Mouse (Mus musculus): ENCODE measurements around the gene Atrnl1. TPM values are rescaled to one million over a fixed set of nuclear protein-coding genes. Genes with fewer than 3 reads are reported as not detected.

Gene Atrnl1
- total RNA-seq, 2 experiments from 2014 or later = 7.1 to 8.0 TPM

DNA sequence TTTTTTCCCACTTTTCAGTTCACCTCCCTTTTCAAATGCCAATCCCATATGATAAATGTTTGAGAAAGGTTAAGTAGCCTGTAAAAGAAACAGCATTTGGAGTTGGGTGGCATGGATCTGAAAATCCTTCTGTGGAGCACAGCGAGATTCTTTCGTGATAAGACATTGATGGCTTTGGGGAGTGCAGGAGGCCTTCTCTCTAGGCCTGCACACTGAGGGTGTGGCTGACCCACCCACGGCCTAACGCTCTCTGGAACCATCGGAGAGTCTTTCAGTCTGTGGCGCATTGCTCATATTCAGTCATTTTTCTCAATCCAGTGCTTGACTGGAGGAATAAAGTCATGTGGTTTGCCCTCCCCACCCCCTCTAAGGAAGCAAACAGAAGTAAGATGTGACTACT is 506.8 kb downstream of the Atrnl1 start:
- intact Hi-C loops (cut with DNase I) = no loop called here
- no peak for TF ChIP-seq CTCF (IDR thresholded peaks at IDR 0.05)
- no peak for DNase-seq

DNA sequence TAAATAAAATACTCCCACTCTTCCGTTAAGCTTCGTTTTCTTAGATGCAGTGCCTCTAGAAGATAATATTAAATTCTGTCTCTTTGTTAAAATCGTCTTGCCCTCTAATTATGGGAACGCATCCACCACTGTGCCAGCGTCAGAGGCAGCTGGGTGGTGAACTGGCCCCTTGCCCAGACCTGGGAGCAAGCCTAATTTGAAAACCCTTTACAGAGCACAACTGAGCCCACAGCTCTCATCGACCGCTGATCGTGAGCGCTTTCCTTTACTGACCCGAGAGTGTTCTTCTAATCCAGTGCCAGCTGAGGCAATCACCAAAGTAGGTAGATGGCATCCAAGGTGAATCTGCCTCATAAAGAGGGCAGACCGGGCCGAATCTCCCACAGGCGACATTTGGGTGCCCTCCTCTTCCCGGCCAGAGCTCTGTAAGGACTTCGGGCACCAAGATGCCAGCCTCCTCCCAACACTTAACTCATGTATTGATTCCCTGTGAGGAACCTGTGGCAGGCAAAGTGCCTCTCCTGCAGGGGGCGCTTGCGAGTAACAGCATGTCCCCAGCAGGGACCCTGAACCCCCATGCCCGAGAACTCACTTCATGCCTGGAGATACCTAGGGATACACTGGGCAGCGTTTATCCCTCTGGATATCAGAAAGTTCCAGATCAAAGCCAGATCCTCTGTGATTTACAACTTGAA is 507.5 kb downstream of the Atrnl1 start:
- H3K4me3 ChIP-seq = peak overlapping the region; percentile 58
- DNase-seq = peak; percentile 68
- peak; percentile 56 for TF ChIP-seq CTCF (IDR thresholded peaks at IDR 0.05)
- intact Hi-C loops (cut with DNase I) = no loop called here
- H3K27ac ChIP-seq = no peak overlapping the region

More for the DNA sequence above, 506.8 kb downstream of the Atrnl1 start:
- Histone ChIP-seq H3K27ac (no peak overlapping the region), H3K4me3 (no peak overlapping the region)

DNA sequence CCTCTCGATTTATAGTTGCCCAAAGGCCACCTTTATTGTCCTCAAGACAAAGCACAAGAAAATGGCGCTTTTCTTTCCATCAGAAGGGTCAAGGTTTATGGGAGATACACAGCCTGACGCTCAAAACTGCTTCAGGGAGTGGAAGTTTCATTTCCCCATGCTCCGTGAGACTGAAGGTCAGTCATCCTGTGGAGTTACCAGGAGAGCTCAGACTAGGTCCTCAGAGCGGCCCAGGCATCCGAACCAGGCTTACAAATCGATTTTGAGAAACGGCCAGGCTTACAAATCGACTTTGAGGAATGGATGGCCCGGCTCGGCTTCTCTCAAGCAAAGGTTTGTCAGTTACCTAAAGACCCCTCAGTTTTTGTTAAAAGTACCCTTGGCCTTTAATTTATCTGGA is 508.0 kb downstream of the Atrnl1 start:
- Histone ChIP-seq H3K27ac (no peak overlapping the region), H3K4me3 (no peak overlapping the region)
- no peak for DNase-seq
- intact Hi-C loops (cut with DNase I) = no loop called here
- TF ChIP-seq CTCF (IDR thresholded peaks at IDR 0.05) = no peak

DNA sequence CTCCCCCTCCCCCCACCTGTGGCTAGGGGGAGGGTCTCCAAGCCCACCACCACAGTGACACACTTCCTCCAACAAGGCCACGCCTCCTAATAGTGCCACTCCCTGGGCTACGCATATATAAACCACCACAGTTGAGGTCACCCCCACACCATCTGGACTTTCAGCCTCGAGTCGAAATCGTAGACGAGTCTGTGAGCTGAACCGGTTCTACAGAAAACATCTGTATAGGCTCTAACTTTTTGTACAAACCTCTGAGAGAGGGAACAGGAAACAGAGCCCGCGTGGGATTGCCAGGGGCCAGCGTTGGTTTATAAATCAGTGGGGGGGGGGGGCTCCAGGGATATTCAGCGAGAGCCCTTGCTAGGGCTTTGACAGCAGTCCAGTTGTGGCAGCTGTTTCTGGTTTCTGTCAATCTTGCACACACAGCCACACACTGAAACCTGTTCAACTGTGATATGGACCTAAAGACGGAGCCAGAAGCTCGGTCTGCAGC is 508.9 kb downstream of the Atrnl1 start:
- no peak for DNase-seq
- intact Hi-C loops (cut with DNase I) = no loop called here
- no peak overlapping the region for H3K27ac ChIP-seq
- no peak for TF ChIP-seq CTCF (IDR thresholded peaks at IDR 0.05)
- no peak overlapping the region for H3K4me3 ChIP-seq

DNA sequence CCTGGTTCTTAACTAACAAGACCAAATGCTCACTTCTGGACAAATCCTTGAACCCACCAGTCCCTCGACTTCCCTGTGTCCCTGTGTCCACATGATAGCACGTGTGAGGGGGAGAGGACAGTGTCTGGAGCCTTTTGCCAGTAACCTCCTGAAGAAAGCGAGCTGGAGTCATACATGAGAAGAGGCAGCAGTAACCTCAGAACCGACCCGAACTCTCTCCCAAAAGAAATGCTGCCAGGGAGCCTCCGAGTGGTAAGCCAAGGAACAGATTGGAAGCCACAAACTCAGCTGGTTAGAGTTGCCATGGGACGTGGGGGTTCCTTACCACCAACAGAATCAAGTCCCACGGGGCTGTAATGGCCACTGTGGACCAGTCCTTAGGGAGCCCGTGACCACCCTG is 509.8 kb downstream of the Atrnl1 start:
- intact Hi-C loops (cut with DNase I) = no loop called here
- TF ChIP-seq CTCF (IDR thresholded peaks at IDR 0.05) = no peak

DNA sequence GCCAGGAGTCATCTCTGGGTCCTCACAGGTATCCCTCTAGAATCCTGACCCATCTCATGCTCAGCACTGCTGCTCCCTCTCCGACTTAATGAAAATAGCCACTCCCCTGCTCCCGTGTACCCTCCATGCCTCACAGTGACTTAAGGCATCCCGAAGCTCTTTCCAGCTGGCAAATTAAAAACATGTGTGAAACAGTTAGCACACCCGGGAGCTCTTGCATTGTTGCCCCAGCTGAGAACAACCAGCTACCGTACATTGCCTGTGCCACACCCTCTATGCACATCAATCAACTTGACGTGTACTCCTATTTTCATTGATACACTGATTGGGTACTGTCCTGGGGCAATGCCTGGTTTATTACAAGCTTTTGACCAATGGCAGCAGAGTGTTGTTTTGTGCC is 510.8 kb downstream of the Atrnl1 start:
- intact Hi-C loops (cut with DNase I) = no loop called here
- Histone ChIP-seq H3K27ac (no peak overlapping the region), H3K4me3 (no peak overlapping the region)
- TF ChIP-seq CTCF (IDR thresholded peaks at IDR 0.05) = no peak
- DNase-seq = no peak

More for the DNA sequence above, 509.8 kb downstream of the Atrnl1 start:
- Histone ChIP-seq H3K27ac (no peak overlapping the region), H3K4me3 (no peak overlapping the region)
- DNase-seq = no peak

DNA sequence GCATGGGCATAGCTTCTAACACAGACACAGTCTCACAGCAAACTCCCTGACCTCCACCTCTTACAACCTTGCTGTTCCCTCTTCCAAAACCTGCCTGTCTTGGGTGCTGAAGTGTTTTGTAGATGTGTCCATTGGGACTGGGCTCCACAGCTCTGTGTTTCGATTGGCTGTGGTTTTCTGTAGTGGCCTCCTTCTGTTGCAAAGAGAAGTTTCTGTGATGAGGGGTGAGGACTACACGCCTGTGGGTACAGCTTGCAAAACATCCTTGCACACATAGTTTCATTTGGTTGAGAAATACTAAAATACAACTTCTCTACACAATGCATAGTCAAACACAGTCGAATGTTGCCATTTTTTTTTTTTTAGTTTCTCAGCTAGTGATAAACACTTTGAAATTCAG is 512.8 kb downstream of the Atrnl1 start:
- intact Hi-C loops (cut with DNase I) = no loop called here
- DNase-seq = no peak
- TF ChIP-seq CTCF (IDR thresholded peaks at IDR 0.05) = no peak
- no peak overlapping the region for H3K27ac ChIP-seq
- no peak overlapping the region for H3K4me3 ChIP-seq

DNA sequence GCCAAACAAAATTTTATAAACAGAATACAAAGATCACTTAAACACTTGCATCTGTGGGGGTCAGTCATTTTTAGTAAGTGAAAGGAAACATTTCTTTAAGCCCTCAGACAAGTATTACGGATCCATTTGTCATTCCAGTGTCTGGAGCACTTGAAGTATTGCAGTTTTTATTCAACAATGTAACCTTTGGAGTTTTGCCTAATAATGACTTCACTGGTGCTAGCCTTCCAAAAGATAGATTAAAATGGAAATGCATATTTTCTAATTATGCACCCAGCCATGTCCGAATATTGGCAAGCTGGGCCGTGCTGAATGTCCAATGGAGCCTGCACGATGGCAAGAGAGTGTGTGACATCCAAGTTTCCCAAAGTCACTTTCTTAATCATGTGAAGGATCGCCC is 513.7 kb downstream of the Atrnl1 start:
- DNase-seq = no peak
- Histone ChIP-seq H3K27ac (no peak overlapping the region), H3K4me3 (no peak overlapping the region; the same call in 1 of the 2 replicates)
- TF ChIP-seq CTCF (IDR thresholded peaks at IDR 0.05) = no peak
- intact Hi-C loops (cut with DNase I) = no loop called here

DNA sequence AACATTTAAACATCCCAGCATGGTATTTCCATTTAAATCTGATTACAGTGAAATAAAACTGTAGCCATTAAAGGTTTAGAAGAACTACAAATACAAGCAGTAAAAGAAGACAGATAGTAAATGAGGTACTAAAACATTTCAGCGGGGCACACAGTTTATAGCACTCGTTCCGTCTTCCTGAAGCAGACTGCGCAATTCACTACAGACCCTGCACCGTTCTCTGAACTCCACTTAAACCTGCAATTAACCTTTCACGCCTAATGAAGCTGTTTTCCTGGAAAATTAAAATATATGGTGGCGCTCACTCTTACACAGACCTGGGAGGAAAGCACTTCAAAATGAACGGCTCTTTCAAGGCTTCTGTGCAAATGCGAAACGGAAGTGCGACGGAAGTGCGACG is 514.2 kb downstream of the Atrnl1 start:
- intact Hi-C loops (cut with DNase I) = no loop called here
- Histone ChIP-seq H3K27ac (no peak overlapping the region), H3K4me3 (peak overlapping the region; percentile 28; the same call in 1 of the 2 replicates)
- DNase-seq = no peak
- TF ChIP-seq CTCF (IDR thresholded peaks at IDR 0.05) = no peak

DNA sequence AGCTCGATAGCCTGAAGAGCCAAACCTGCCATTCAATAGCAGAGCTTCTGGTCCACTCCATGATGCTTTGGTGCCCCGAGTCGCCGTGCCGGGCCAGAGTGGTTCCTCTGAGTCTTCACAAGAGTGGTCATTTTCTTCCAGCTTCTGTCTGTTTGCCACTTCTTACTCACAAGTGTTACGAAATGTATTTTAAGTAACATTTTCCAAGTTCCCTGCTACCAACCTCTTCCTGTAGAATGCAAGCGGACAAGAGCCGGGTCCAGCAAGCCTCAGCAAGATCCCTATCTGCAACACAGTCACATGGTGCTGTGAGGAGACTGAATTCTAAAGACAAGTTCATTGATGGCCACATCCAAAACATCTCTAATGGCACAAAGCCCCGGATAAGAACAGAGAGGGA is 521.1 kb downstream of the Atrnl1 start:
- intact Hi-C loops (cut with DNase I) = no loop called here
- H3K4me3 ChIP-seq = no peak overlapping the region
- no peak for DNase-seq
- no peak for TF ChIP-seq CTCF (IDR thresholded peaks at IDR 0.05)
- no peak overlapping the region for H3K27ac ChIP-seq

DNA sequence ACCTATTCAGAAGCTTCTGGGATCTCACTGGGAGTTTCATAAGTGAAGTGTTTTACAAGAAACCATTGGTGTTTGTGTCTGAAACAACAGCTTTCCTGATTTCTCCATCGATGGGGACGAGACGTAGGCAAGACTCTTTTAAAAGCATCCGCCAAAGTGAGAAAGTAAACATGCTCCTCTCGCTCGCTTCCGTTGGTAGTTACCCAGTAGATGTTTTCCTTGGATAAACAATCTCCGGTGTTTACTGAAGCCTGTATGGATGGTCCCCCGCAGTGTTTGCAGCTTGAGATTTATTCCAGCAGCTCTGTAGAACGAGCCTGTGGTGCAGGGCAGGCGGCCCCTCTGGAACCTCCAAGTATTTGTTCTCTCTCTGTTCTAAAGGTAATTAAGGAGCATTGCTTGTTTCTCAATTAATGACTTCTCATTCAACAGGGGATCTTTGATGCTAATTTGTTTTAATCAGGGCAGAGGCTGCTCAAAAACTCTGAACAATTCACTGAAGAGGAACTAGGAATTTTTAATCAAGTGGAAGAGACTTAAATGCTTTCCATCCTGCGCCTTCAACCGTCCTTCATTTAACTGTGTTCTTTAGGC is 529.5 kb downstream of the Atrnl1 start:
- H3K4me3 ChIP-seq = no peak overlapping the region
- intact Hi-C loops (cut with DNase I) = no loop called here
- no peak overlapping the region for H3K27ac ChIP-seq
- no peak for TF ChIP-seq CTCF (IDR thresholded peaks at IDR 0.05)
- DNase-seq = no peak

DNA sequence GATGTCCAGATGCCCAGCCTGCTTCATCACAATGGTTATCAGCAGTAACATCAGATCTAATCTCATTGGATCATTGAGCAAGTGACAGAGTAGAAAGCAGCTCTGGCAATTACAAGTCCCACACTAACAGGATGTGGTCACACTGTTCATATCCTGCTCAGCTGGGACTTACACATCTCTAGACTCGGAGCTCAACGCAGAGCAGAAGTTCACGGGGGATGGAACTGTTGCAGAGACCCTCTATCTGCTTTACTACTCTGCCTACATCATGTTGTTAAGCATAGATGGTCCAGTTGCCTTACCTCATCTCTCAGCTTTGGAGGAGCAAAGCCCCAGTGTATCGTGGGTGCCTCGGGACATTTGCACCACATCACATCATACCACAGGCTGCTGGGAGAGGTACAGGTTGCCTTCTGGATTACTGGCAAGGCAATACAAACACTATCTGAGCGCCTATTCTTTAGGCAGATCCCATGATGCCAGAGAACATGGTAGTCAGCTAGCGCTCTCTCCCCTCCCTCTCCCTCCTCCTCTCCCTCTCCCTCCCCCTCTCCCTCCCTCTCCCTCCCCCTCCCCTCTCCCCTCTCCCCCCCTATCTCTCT is 533.1 kb downstream of the Atrnl1 start:
- intact Hi-C loops (cut with DNase I) = no loop called here
- Histone ChIP-seq H3K4me3 (no peak overlapping the region), H3K27ac (no peak overlapping the region)
- no peak for DNase-seq
- TF ChIP-seq CTCF (IDR thresholded peaks at IDR 0.05) = no peak

DNA sequence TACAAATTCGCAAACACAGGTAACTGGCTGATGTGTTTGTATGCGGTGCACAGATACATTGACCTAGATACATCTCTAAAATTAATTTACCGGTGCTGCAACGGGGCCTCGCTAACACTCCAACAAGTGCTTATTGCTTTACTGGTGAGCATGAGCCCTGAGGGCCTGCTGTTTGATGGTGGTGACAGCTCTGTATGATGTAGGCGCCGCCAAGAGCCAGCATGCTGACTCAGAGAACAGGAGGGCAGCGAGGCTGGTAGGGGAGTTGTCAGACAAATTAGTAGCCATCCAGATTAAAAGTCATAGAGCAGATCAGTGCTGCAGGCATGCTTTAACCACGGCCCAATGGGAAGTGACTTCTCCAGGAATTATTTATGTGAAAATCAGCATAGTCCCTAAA is 534.7 kb downstream of the Atrnl1 start:
- no peak for DNase-seq
- Histone ChIP-seq H3K4me3 (no peak overlapping the region), H3K27ac (no peak overlapping the region)
- intact Hi-C loops (cut with DNase I) = no loop called here
- no peak for TF ChIP-seq CTCF (IDR thresholded peaks at IDR 0.05)
